Mouse (Mus musculus): ENCODE measurements around the gene Spa17. TPM values are rescaled to one million over a fixed set of nuclear protein-coding genes. Genes with fewer than 3 reads are reported as not detected.

The Spa17 gene
- polyA plus RNA-seq, 1 experiment, result 7.1 TPM

GRCm38 (mm10) chr9:37567454-37567853 lies 46.1 kb downstream of the Spa17 start:
- DNase-seq (ENCODE audit: extremely low spot score in 1 of 2, low spot score in 1 of 2), result peak in 1 of 2 experiments; percentile 39

- DNase-seq (ENCODE audit: extremely low spot score in 1 of 2, low spot score in 1 of 2), result no peak
These were observed 46.5 kb downstream of the Spa17 start for GRCm38 (mm10) chr9:37567019-37567418.

GRCm38 (mm10) chr9:37563805-37564204 lies 49.7 kb downstream of the Spa17 start:
- no peak for DNase-seq (ENCODE audit: extremely low spot score in 1 of 2, low spot score in 1 of 2)

DNA sequence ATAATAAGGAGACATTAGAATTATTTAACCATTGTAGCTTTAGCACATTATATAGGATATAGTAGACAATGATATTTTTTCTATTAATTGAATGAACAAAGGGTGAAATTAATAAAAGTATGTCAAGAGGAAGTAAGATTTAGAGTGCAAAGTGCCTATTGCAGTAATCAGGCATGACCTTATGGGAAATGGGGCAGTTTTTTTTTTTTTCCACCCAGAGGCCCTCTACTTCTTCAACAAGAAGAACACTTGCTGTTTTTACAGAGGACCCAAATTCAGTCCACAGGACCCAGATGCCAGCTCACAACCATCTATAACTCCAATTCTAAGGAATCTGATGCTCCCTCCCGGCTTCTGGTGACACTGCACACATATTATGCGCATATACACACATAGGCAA lies 52.9 kb downstream of the Spa17 start:
- no peak for DNase-seq (ENCODE audit: extremely low spot score in 1 of 2, low spot score in 1 of 2)

- no peak for DNase-seq (ENCODE audit: extremely low spot score in 1 of 2, low spot score in 1 of 2)
These were observed 57.2 kb downstream of the Spa17 start for GRCm38 (mm10) chr9:37556366-37556765.

- DNase-seq (ENCODE audit: extremely low spot score in 1 of 2, low spot score in 1 of 2), result no peak
These were observed 58.4 kb downstream of the Spa17 start, which contains the start of gene Siae for GRCm38 (mm10) chr9:37554838-37555748. Siae (plus strand) TSS chr9:37555698.

GRCm38 (mm10) chr9:37554279-37554678 lies 59.2 kb downstream of the Spa17 start:
- DNase-seq (ENCODE audit: extremely low spot score in 1 of 2, low spot score in 1 of 2), result no peak

Other genes starting within 250 kb of the Spa17 start
- gene Hepacam, start 246.4 kb downstream of the Spa17 start, polyA plus RNA-seq (2012; rRNA removed), result 79.8 and 81.4 TPM in 2 replicates
- 5.6 and 5.8 TPM in 2 replicates for gene Robo4, start 211.8 kb downstream of the Spa17 start, polyA plus RNA-seq (2012; rRNA removed)
- 26.3 and 43.8 TPM in 2 replicates for gene Robo3, start 180.5 kb downstream of the Spa17 start, polyA plus RNA-seq (2012; rRNA removed)
- 33.9 and 35.2 TPM in 2 replicates for gene Msantd2, start 124.4 kb downstream of the Spa17 start, polyA plus RNA-seq (2012; rRNA removed)
- gene Esam, start 85.6 kb downstream of the Spa17 start, polyA plus RNA-seq (2012; rRNA removed), result 28.9 and 31.3 TPM in 2 replicates
- gene Vsig2, start 74.5 kb downstream of the Spa17 start, polyA plus RNA-seq (2012; rRNA removed), result 6.0 and 6.4 TPM in 2 replicates
- gene Nrgn, start 60.8 kb downstream of the Spa17 start, polyA plus RNA-seq (2012; rRNA removed), result 1,218 and 1,912 TPM in 2 replicates
- 14.2 and 14.5 TPM in 2 replicates for gene Siae, start 58.0 kb downstream of the Spa17 start, polyA plus RNA-seq (2012; rRNA removed)
- gene Tbrg1, start 43.6 kb upstream of the Spa17 start, polyA plus RNA-seq (2012; rRNA removed), result 42.0 and 43.7 TPM in 2 replicates
- gene Panx3, start 55.5 kb upstream of the Spa17 start, polyA plus RNA-seq (2012; rRNA removed), result 0.08 TPM in 1 of 2 replicates, not detected in the other
- gene Olfr160, start 102.5 kb upstream of the Spa17 start, polyA plus RNA-seq (2012; rRNA removed), result 0.10 TPM in 1 of 2 replicates, not detected in the other
- 0.11 TPM in 1 of 2 replicates, not detected in the other for gene Olfr874, start 131.4 kb upstream of the Spa17 start, polyA plus RNA-seq (2012; rRNA removed)
- not detected in 2 replicates for gene Olfr875, start 158.1 kb upstream of the Spa17 start, polyA plus RNA-seq (2012; rRNA removed)
- not detected in 2 replicates for gene Olfr876, start 189.3 kb upstream of the Spa17 start, polyA plus RNA-seq (2012; rRNA removed)
- 0.28 and 0.34 TPM in 2 replicates for gene Olfr877, start 240.5 kb upstream of the Spa17 start, polyA plus RNA-seq (2012; rRNA removed)